Mouse (Mus musculus): ENCODE data around the gene Phyh.

GRCm38 (mm10) chr2:4969083-4969482 is 50.3 kb downstream of the Phyh start:
- TF ChIP-seq POLR2A (IDR thresholded peaks at IDR 0.05; ENCODE audit: control insufficient read depth, extremely low read depth, insufficient read depth, low read length, poor library complexity) (no peak), CTCF (IDR thresholded peaks at IDR 0.05; ENCODE audit: borderline replicate concordance, control insufficient read depth, extremely low read depth, insufficient read depth, low read length, poor library complexity) (no peak)

Measured in thymus, adult 2 months (tissue).